ENCODE assay signal across 9 mouse cellular contexts in the genomic region with DNA sequence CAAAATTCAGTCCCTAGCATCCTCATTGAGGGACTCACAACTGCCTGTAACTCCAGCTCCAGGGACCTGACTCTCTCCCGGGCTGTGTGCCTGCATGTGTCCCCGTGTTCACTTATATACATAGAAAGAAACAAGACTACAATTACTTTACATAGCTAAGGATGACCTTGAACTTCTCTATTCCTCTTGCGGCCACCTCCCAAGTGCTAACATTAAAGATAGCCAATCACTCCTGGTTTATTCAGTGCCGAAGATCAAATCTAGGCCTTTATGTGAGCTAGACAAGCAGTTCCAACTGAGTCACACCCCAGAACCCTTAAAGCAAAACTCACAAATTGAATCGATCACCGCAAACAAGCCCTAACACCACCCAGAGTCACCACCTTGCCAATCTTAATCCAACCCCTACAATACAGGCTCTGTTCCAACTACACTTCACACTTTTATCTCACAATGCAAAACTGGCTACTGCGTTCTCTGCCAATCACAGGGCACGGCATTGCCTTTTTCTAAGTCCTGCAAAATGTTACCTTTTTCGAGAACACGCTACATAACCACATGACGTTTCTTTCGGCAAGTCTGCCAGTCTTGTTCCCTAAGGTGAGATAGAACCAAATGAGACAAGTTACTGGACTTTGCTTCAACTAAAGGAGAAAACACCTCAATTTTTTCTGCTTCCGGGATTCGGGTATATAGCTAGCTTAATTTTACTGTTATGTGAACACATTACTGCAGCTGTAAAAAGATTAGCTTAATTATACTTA. TPM values are rescaled to one million over a fixed set of nuclear protein-coding genes. Genes with fewer than 3 reads are reported as not detected.
DNase-seq lines count a peak whose midpoint lies in the region; ATAC-seq and TF ChIP-seq lines count a peak whose summit lies in the region.
"Had no signal": no experiment of that assay in that cellular context is flagged by ENCODE, and none has a peak within 500 bp of the region (broad histone marks: within the 10 kb centered on the region; RNA-seq: fewer than 3 reads in every experiment).

No protein-coding gene starts in this region.

- DNase-seq in heart, adult 11 months, result peak; percentile 85
- DNase-seq in heart, postnatal 14 days, result no peak
- DNase-seq in MEL (ENCODE audit: low read depth, low spot score), result peak; percentile 87
- peak; percentile 20 for DNase-seq in heart, postnatal 0 days (ENCODE audit: low spot score)
- no peak for DNase-seq in layer of hippocampus, postnatal 36 days
- no peak for DNase-seq in cerebellum, postnatal 36 days
- no peak for DNase-seq in adrenal gland, adult (ENCODE audit: inconsistent age in 2 of 2, low spot score in 1 of 2)

- no peak for TF ChIP-seq RAD21 in MEL (IDR thresholded peaks at IDR 0.05; ENCODE audit: low read depth, low read length)

- ATAC-seq in heart, postnatal 0 days (ENCODE audit: insufficient read depth, low read depth), result no peak
- ATAC-seq in megakaryocyte progenitor cell, adult 5-6 weeks (replicated peaks; ENCODE audit: poor library complexity), result 0 out of 2 replicates have a peak, but pooled peaks have one; percentile 11

- peaks cover 11 to 33% of the 10 kb centered on the region in 2 experiments for H3K4me1 ChIP-seq in MEL (ENCODE audit: control insufficient read depth in 1 of 2, insufficient read depth in 2 of 2, low read length in 2 of 2)
- peaks cover 24% of the 10 kb centered on the region for H3K4me1 ChIP-seq in heart, postnatal 0 days (ENCODE audit: control insufficient read depth, insufficient read depth)

- H3K4me3 ChIP-seq in MEL (ENCODE audit: control insufficient read depth in 1 of 2, insufficient read depth in 1 of 2, low read depth in 2 of 2, low read length in 2 of 2), result peak overlapping the region; percentile 77 to 92
- peak overlapping the region; percentile 84 for H3K4me3 ChIP-seq in heart, postnatal 0 days (ENCODE audit: low read depth, low read length)

- TF ChIP-seq POLR2A in MEL (IDR thresholded peaks at IDR 0.05; ENCODE audit: control insufficient read depth in 1 of 2, insufficient read depth in 1 of 2, low read depth in 1 of 2, low read length in 2 of 2, poor library complexity in 1 of 2), result peak; percentile 41 to 48; a peak in 2 of 4 replicates

- peaks cover 27 to 34% of the 10 kb centered on the region in 2 experiments for H3K36me3 ChIP-seq in MEL (ENCODE audit: control insufficient read depth in 1 of 2, insufficient read depth in 2 of 2, low read length in 2 of 2)
- peaks cover 51% of the 10 kb centered on the region for H3K36me3 ChIP-seq in heart, postnatal 0 days (replicated peaks; ENCODE audit: control insufficient read depth, insufficient read depth, low read length)

- H3K79me2 ChIP-seq in MEL (ENCODE audit: control insufficient read depth, insufficient read depth, low read length, poor library complexity), result peaks cover 56% of the 10 kb centered on the region

- H3K9ac ChIP-seq in MEL (ENCODE audit: control insufficient read depth, low read depth, low read length, poor library complexity, severe bottlenecking), result peak overlapping the region; percentile 92
- H3K9ac ChIP-seq in heart, postnatal 0 days (replicated peaks; ENCODE audit: low read depth, low read length), result peak overlapping the region; percentile 84

- H3K27ac ChIP-seq in MEL (ENCODE audit: control insufficient read depth, low read depth, low read length), result peak overlapping the region; percentile 92
- peak overlapping the region; percentile 30; the same call in 1 of the 2 replicates for H3K27ac ChIP-seq in heart, postnatal 0 days (ENCODE audit: low read depth)

- H3K4me2 ChIP-seq in heart, postnatal 0 days (ENCODE audit: low read depth, low read length), result peak overlapping the region; percentile 91

- TF ChIP-seq EP300 in MEL (IDR thresholded peaks at IDR 0.05; ENCODE audit: low read depth in 1 of 2, low read length in 2 of 2), result peak; percentile 7 to 40; a peak in 1 of 4 replicates
- no peak for TF ChIP-seq EP300 in heart, postnatal 0 days (IDR thresholded peaks at IDR 0.05; ENCODE audit: low read depth)

- no peak for TF ChIP-seq CTCF in MEL (IDR thresholded peaks at IDR 0.05 in 2 of 3, conservative IDR thresholded peaks at IDR 0.05 in 1 of 3; ENCODE audit: control insufficient read depth in 1 of 3, insufficient read depth in 1 of 3, low read depth in 2 of 3, low read length in 3 of 3, poor library complexity in 1 of 3, severe bottlenecking in 1 of 3)
- no peak for TF ChIP-seq CTCF in heart, postnatal 0 days (IDR thresholded peaks at IDR 0.05; ENCODE audit: low read depth)

- intact Hi-C loops in heart, postnatal 14 days (cut with DNase I), result loop anchor here (2.0 kb wide), 1 partner anchor 78 kb away; the partner anchor contains the start of gene Ccm2

- WGBS in heart, postnatal 0 days, result 34% methylated on average over 14 of the region's 14 CpGs

- no peaks in the 10 kb centered on the region for H3K27me3 ChIP-seq in MEL (ENCODE audit: control insufficient read depth in 1 of 2, insufficient read depth in 2 of 2, low read length in 2 of 2)
- no peaks in the 10 kb centered on the region for H3K27me3 ChIP-seq in heart, postnatal 0 days (ENCODE audit: control insufficient read depth, insufficient read depth, low read length)

- no peaks in the 10 kb centered on the region for H3K9me3 ChIP-seq in MEL (replicated peaks; ENCODE audit: insufficient read depth, low read length)
- no peaks in the 10 kb centered on the region for H3K9me3 ChIP-seq in heart, postnatal 0 days (replicated peaks; ENCODE audit: control insufficient read depth, low read length)

TF ChIP-seq in MEL, 35 proteins besides CTCF, POLR2A, EP300 and RAD21 (continues in another document):
- TF ChIP-seq ETS1 (IDR thresholded peaks at IDR 0.05; ENCODE audit: low read depth, low read length) (0 out of 2 replicates have a peak, but pooled peaks have one; percentile 43), ZKSCAN1 (IDR thresholded peaks at IDR 0.05; ENCODE audit: low read depth, low read length) (peak; percentile 58; the same call in 1 of the 2 replicates), TCF12 (IDR thresholded peaks at IDR 0.05; ENCODE audit: low read depth, low read length) (no peak), NELFE (IDR thresholded peaks at IDR 0.05; ENCODE audit: low read depth, low read length) (peak; percentile 58), ZMIZ1 (IDR thresholded peaks at IDR 0.05; ENCODE audit: low read depth, low read length) (0 out of 2 replicates have a peak, but pooled peaks have one; percentile 25), BHLHE40 (IDR thresholded peaks at IDR 0.05; ENCODE audit: borderline replicate concordance, low read depth, low read length) (no peak), MYC (IDR thresholded peaks at IDR 0.05; ENCODE audit: low read depth, low read length) (peak; percentile 61), MAX (IDR thresholded peaks at IDR 0.05; ENCODE audit: low read length) (peak; percentile 40; the same call in 1 of the 2 replicates), MEF2A (IDR thresholded peaks at IDR 0.05; ENCODE audit: extremely low read depth, insufficient replicate concordance, low read depth, low read length, poor library complexity, severe bottlenecking) (no peak), USF1 (IDR thresholded peaks at IDR 0.05; ENCODE audit: low read depth, low read length) (0 out of 2 replicates have a peak, but pooled peaks have one; percentile 3), SMC3 (IDR thresholded peaks at IDR 0.05; ENCODE audit: low read depth, low read length) (0 out of 2 replicates have a peak, but pooled peaks have one; percentile 19), HCFC1 (IDR thresholded peaks at IDR 0.05; ENCODE audit: low read depth, low read length) (peak; percentile 54; the same call in 1 of the 2 replicates), TAL1 (IDR thresholded peaks at IDR 0.05; ENCODE audit: low read length) (no peak), GATA1 (IDR thresholded peaks at IDR 0.05; ENCODE audit: low read depth, low read length) (peak; percentile 44)

RNA-seq across cellular contexts. Expression of gene Tbrg4, which starts 1.1 kb away (rescaled TPM):
- total RNA-seq in heart, postnatal 14 days (2021), result 100 to 1,000 TPM; 100 to 106 TPM
- 191 and 192 TPM in 2 replicates for total RNA-seq in MEL (2012; rRNA removed)
- 100 to 1,000 TPM; 278 to 756 TPM for polyA plus RNA-seq in MEL (2012; ENCODE audit: insufficient read depth in 1 of 2, insufficient read length in 2 of 2, low read depth in 1 of 2, low replicate concordance in 2 of 2, missing spikeins in 1 of 2)
- 62.5 and 82.9 TPM in 2 replicates for total RNA-seq in heart, postnatal 0 days (2014; rRNA removed; ENCODE audit: low replicate concordance)
- 52.5 and 65.8 TPM in 2 replicates for polyA plus RNA-seq in heart, postnatal 0 days (2015; fragmentation: Nextera tagmentation; extraction: Ambion mirVana)
- total RNA-seq in megakaryocyte progenitor cell, adult 5-6 weeks (2015), result 46.2 and 58.3 TPM in 2 replicates
- total RNA-seq in megakaryocyte progenitor cell, adult 5-6 weeks (2017), result 36.7 and 52.1 TPM in 2 replicates
- 10 to 100 TPM; 40.4 to 47.9 TPM for total RNA-seq in layer of hippocampus, postnatal 36 days (2021)

RNA-seq across cellular contexts. Expression of gene Wap, which starts 13.6 kb away (rescaled TPM):
- not detected for total RNA-seq in heart, postnatal 14 days (2021)
- not detected in 2 replicates for total RNA-seq in MEL (2012; rRNA removed)
- not detected for polyA plus RNA-seq in MEL (2012; ENCODE audit: insufficient read depth in 1 of 2, insufficient read length in 2 of 2, low read depth in 1 of 2, low replicate concordance in 2 of 2, missing spikeins in 1 of 2)
- total RNA-seq in heart, postnatal 0 days (2014; rRNA removed; ENCODE audit: low replicate concordance), result not detected in 2 replicates
- not detected in 2 replicates for polyA plus RNA-seq in heart, postnatal 0 days (2015; fragmentation: Nextera tagmentation; extraction: Ambion mirVana)
- total RNA-seq in megakaryocyte progenitor cell, adult 5-6 weeks (2015), result not detected in 2 replicates
- total RNA-seq in megakaryocyte progenitor cell, adult 5-6 weeks (2017), result not detected in 2 replicates
- total RNA-seq in layer of hippocampus, postnatal 36 days (2021), result not detected
- total RNA-seq: heart, adult 18-20 months had no signal

RNA-seq across cellular contexts. Expression of gene Nacad, which starts 18.9 kb away (rescaled TPM):
- total RNA-seq in heart, postnatal 14 days (2021), result under 1 TPM; 0.62 to 0.73 TPM
- total RNA-seq in MEL (2012; rRNA removed), result 0.10 and 0.12 TPM in 2 replicates
- under 1 TPM in 1 of 2 experiments, not detected in 1; 0.32 TPM for polyA plus RNA-seq in MEL (2012; ENCODE audit: insufficient read depth in 1 of 2, insufficient read length in 2 of 2, low read depth in 1 of 2, low replicate concordance in 2 of 2, missing spikeins in 1 of 2)
- total RNA-seq in heart, postnatal 0 days (2014; rRNA removed; ENCODE audit: low replicate concordance), result 0.95 and 2.5 TPM in 2 replicates
- polyA plus RNA-seq in heart, postnatal 0 days (2015; fragmentation: Nextera tagmentation; extraction: Ambion mirVana), result 1.2 TPM in 2 replicates
- not detected in 2 replicates for total RNA-seq in megakaryocyte progenitor cell, adult 5-6 weeks (2015)
- total RNA-seq in megakaryocyte progenitor cell, adult 5-6 weeks (2017), result not detected in 2 replicates
- 10 to 100 TPM; 39.0 to 48.5 TPM for total RNA-seq in layer of hippocampus, postnatal 36 days (2021)

RNA-seq across cellular contexts. Expression of gene Ramp3, which starts 33.5 kb away (rescaled TPM):
- 1 to 10 TPM; 5.6 to 6.2 TPM for total RNA-seq in heart, postnatal 14 days (2021)
- not detected in 2 replicates for total RNA-seq in MEL (2012; rRNA removed)
- polyA plus RNA-seq in MEL (2012; ENCODE audit: insufficient read depth in 1 of 2, insufficient read length in 2 of 2, low read depth in 1 of 2, low replicate concordance in 2 of 2, missing spikeins in 1 of 2), result not detected
- total RNA-seq in heart, postnatal 0 days (2014; rRNA removed; ENCODE audit: low replicate concordance), result 4.6 and 16.9 TPM in 2 replicates
- polyA plus RNA-seq in heart, postnatal 0 days (2015; fragmentation: Nextera tagmentation; extraction: Ambion mirVana), result 5.0 TPM in 2 replicates
- not detected in 2 replicates for total RNA-seq in megakaryocyte progenitor cell, adult 5-6 weeks (2015)
- not detected in 2 replicates for total RNA-seq in megakaryocyte progenitor cell, adult 5-6 weeks (2017)
- total RNA-seq in layer of hippocampus, postnatal 36 days (2021), result 1 to 10 TPM; 4.8 to 4.9 TPM

Comparison
In these comparisons a context has a peak if more than half of its experiments do, and no peak if none do; other contexts are left out.
1. DNase-seq: peak in heart, adult 11 months (single experiment), MEL (single experiment) and heart, postnatal 0 days (single experiment); none in heart, postnatal 14 days (0 of 2), layer of hippocampus, postnatal 36 days (0 of 2), cerebellum, postnatal 36 days (0 of 2) and adrenal gland, adult (0 of 2).
2. RNA of gene Nacad, which starts 18.9 kb away (total RNA-seq): 39.0 to 48.5 TPM in layer of hippocampus, postnatal 36 days; 0.95 to 2.5 TPM in heart, postnatal 0 days, 0.62 to 0.73 TPM in heart, postnatal 14 days, 0.10 to 0.12 TPM in MEL and not detected in megakaryocyte progenitor cell, adult 5-6 weeks; every median in the first group is over 10 times any median in the second.